Mouse (Mus musculus): ENCODE measurements around the gene Gstt1.
A peak's percentile ranks its signal among the peaks of the same experiment; 100 is the strongest.

Gene Gstt1

GRCm38 (mm10) chr10:75764519-75765473 lies 33.6 kb downstream of the Gstt1 start:
- peak; percentile 28 to 33 for DNase-seq (ENCODE audit: low spot score in 2 of 2)

DNA sequence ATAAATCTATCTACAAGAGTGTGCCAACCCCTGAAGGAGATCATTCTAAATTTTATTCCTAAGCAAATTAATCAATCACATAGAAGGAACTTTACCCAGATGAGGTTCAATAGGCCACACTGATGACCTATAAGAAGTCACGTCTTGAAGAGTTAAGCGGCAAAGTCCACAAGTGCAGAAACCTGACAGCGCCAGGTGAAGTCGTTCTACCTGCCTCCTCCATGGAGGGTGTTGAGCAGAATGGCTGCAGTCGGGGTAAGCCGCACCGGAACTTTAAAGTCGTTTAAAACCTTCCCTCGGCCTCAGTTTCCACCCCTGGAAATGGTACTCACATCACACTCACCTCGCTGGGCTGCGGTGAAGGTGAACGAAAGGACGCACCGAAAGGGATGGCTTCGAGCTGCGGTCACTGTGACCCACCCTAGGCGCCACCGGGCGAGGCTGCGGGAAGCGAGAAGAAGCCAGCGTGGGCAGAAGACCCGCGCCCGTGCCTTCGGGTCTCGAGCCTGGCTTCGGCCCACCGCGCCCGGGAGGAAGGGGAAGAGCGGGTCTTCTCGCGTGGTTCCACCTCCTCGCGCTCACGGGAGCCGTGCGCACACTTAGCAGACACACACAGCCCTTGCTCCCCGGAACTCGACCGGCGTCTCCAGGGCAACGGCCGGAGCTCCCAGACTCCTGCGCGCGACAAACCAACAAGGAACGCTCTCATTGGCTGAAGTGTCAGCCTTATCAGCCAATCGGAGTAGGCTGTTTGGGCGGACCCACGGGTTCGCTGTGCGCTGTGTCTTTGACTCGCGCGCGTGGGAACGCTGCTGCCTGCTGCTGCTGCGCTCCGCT lies 34.5 kb downstream of the Gstt1 start, which contains the start of gene Cabin1:
Gene Cabin1 (minus strand): TSS at position 660 of the 837 bp plus-strand sequence.
- peak; percentile 97 for DNase-seq (ENCODE audit: low spot score in 2 of 2)

DNA sequence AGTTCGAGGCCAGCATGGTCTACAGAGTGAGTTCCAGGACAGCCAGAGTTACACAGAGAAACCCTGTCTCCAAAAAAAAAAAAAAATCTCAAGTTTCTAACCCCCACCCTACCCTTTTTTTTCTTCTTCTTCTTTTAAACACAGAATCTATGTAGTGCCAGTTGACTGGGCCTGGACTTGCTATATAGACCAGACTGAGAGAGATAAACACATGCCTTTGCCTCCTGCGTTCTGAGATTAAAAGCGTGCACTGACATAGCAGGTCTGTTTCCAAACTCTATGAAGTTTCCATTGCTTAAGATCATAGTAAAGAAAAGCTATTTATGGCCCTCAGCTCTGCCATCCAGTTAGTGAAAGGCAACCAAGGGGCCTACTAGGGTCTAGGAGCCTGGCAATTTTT lies 36.0 kb downstream of the Gstt1 start:
- DNase-seq (ENCODE audit: low spot score in 2 of 2), result no peak

DNA sequence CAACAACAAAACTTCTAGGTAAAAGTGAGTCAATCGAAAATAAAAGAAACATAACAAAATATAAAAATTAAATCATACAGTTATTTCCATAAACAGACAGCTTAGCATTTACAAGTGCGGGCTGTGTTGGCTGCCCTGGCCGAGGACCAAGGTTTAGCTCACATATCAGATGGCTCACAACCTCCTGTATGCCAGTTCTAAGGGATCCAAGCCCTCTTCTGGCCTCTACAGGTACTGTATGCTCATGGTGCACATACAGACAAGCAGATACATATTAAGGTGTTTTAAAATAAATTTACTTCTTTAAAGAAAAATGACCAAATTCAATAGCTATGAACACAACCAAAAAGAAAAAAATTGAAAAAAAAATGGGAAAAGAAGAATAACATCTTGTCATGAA lies 38.1 kb downstream of the Gstt1 start:
- DNase-seq (ENCODE audit: low spot score in 2 of 2), result no peak

DNA sequence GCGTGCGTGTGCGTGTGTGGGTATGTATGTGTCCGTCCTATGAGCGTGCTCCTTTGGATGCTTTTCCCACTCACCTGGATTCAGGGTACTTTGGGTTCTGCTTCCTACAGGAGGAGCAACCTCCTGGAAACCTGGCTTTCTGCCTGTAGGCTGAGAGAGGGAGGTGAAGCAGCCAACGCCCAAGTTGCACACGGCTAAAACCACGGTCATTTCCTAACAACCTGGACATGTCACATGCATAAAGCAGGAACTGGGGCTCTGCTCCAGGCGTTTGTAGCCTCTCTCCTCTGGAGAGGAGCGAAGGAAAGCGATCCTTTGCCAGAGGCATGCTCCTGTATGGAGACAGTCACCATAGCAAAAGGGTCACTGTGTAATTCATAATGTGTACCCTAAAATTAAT lies 41.7 kb downstream of the Gstt1 start:
- no peak for DNase-seq (ENCODE audit: low spot score in 2 of 2)

DNA sequence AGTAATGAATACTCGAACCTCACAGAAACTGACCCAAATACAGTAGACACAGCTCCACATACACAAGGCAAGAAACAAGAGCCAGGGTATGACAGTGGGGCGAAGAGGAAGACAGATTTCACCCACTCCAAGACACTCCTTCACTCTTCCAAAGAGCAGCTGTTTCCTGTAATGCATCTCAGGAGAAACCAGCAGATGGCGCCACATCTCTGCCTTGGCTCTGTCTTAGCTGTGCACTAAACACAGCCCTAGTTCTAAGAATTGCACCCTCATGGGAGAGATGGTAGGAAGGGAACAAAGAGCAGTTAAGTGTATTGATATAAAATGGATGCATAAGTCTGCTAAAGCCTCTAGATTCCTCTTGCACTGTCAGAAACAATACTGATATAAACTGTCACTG lies 54.4 kb downstream of the Gstt1 start:
- peak; percentile 67 to 77 for DNase-seq (ENCODE audit: low spot score in 2 of 2)

DNA sequence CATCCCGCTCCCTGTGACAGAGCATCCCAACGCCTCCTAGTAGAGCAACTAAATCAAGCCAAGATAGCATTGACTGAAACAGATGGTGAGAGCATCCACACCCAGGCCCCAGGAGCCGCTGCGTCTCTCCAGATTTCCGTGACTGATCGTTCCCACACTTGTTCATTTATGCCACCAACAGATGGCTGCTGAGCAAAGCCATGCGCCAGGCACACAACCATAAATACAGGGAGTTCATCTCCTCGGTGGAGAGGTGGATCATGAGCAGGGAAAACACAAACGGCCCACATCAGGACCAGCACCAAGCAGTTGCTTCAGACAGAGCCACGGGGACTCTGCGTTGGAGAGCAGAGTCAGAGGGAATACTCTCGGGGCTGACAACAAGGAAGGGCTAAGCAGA lies 55.0 kb downstream of the Gstt1 start:
- DNase-seq (ENCODE audit: low spot score in 2 of 2), result no peak

GRCm38 (mm10) chr10:75740866-75741265 lies 57.5 kb downstream of the Gstt1 start:
- DNase-seq (ENCODE audit: low spot score in 2 of 2), result no peak
